Mouse (Mus musculus) gonadal fat pad, adult 2 months (tissue): Measurements from ENCODE around the gene Ahnak2. TPM values are rescaled to one million over a fixed set of nuclear protein-coding genes. Genes with fewer than 3 reads are reported as not detected.
"Not testable (repeated sequence)": the region's sequence is repeated elsewhere in the genome, so short reads cannot be mapped to it uniquely, and the experiment has no call there.

Experiments
- DNase-seq: peaks from one replicate; pipeline ENCODE4 v3.0.0-alpha.2; 2012; ENCODE audit warnings: low read depth
- polyA plus RNA-seq: library from polyadenylated mRNA; depleted of rRNA; stranded (reverse); fragments of >200 nt; gene quantifications from 2 replicates; pipeline ENCODE4 v1.2.3, GENCODE M21; 2012; rRNA removed

The Ahnak2 gene
- polyA plus RNA-seq: 4.7 and 5.2 TPM in 2 replicates

- DNase-seq: no peak
Observed at GRCm38 (mm10) chr12:112801864-112802846, at the start of gene Ahnak2. Gene Ahnak2, minus strand, starts transcription at chr12:112802657.

- no peak for DNase-seq
Observed at GRCm38 (mm10) chr12:112851116-112851515, 48.7 kb upstream of the Ahnak2 start.

- no peak for DNase-seq
Observed at GRCm38 (mm10) chr12:112850344-112850743, 47.9 kb upstream of the Ahnak2 start.

GRCm38 (mm10) chr12:112849235-112850022 lies 47.0 kb upstream of the Ahnak2 start:
- no peak for DNase-seq

GRCm38 (mm10) chr12:112847880-112848279 lies 45.4 kb upstream of the Ahnak2 start:
- no peak for DNase-seq

GRCm38 (mm10) chr12:112843803-112844202 lies 41.3 kb upstream of the Ahnak2 start:
- DNase-seq: no peak

- DNase-seq: not testable (repeated sequence)
Observed at GRCm38 (mm10) chr12:112842128-112842527, 39.7 kb upstream of the Ahnak2 start.

- DNase-seq: not testable (repeated sequence)
Observed at GRCm38 (mm10) chr12:112841338-112841892, 39.0 kb upstream of the Ahnak2 start.

GRCm38 (mm10) chr12:112840209-112841086 lies 38.0 kb upstream of the Ahnak2 start:
- DNase-seq: no peak

GRCm38 (mm10) chr12:112835046-112835445 lies 32.6 kb upstream of the Ahnak2 start:
- DNase-seq: no peak

- no peak for DNase-seq
Observed at GRCm38 (mm10) chr12:112833527-112833926, 31.1 kb upstream of the Ahnak2 start.

- DNase-seq: no peak
Observed at GRCm38 (mm10) chr12:112832411-112832810, 30.0 kb upstream of the Ahnak2 start.

- DNase-seq: no peak
Observed at GRCm38 (mm10) chr12:112830570-112830969, 28.1 kb upstream of the Ahnak2 start.

GRCm38 (mm10) chr12:112830141-112830540 lies 27.7 kb upstream of the Ahnak2 start:
- no peak for DNase-seq

GRCm38 (mm10) chr12:112829244-112829864 lies 26.9 kb upstream of the Ahnak2 start, which contains the start of gene Cdca4:
Gene Cdca4, minus strand, starts transcription at chr12:112829423.
- no peak for DNase-seq

- DNase-seq: no peak
Observed at GRCm38 (mm10) chr12:112828501-112829243, 26.2 kb upstream of the Ahnak2 start.

- DNase-seq: no peak
Observed at GRCm38 (mm10) chr12:112825901-112826300, 23.4 kb upstream of the Ahnak2 start.

- no peak for DNase-seq
Observed at GRCm38 (mm10) chr12:112823221-112823620, 20.8 kb upstream of the Ahnak2 start.

GRCm38 (mm10) chr12:112822676-112823075 lies 20.2 kb upstream of the Ahnak2 start:
- peak; percentile 87 for DNase-seq

GRCm38 (mm10) chr12:112821974-112822373 lies 19.5 kb upstream of the Ahnak2 start:
- no peak for DNase-seq
